Mouse (Mus musculus): ENCODE measurements around the gene Hist3h2ba.

DNA sequence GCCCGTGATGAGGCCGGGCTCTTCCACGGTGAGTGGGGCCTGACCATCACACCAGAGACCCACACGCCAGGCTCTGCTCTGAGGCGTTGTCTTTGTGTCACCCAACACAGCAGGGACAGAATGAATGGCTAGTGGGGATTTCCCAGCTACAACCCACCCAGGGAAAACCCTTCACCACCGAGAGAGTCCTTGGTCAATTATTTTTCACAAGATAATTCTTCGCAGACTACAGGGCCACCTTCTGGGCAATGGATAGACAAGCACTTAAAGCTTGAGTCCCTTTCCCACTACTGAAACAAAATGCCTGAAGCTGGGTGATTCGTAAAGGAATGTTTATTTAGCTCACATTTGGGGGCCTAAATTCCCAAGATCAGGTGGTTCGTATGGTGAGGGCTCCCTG is 26.3 kb upstream of the Hist3h2ba start:
- TF ChIP-seq CTCF (IDR thresholded peaks at IDR 0.05) = no peak
- TF ChIP-seq EP300 (IDR thresholded peaks at IDR 0.05) = no peak

Data from lung, postnatal 0 days (tissue).